Mouse (Mus musculus): ENCODE results near the gene Gm867.

The Gm867 gene
- long read RNA-seq, experiment 1, result 0 reads
- long read RNA-seq, experiment 2, partial matches to known transcripts, result 1 of 1 reads
- long read RNA-seq, experiment 2, other reads (novel, unspliced or antisense), result 0 of 1 reads

DNA sequence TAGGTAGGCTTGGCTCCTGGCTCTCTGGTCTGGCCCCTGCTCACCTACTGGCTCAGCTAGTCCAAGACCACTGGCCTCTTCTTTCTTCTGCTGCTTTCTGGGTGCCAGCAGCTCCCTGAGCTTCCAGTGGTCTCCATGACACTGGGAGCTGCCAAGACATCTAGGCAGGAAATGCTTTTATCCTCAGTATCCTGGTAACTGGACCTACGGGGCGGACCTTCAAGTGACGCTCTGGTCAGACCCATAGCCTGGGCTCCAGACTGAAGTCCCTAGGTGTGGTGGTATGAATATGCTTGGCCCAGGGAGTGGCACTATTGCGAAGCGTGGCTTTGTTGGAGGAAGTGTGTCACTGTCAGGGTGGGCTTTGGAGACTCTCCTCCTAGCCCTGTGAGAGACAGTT is at the start of gene Gm867:
Gene Gm867, minus strand, starts transcription at position 153 of the 400 bp plus-strand sequence.
- intact Hi-C loops (cut with DNase I), result no loop called here

DNA sequence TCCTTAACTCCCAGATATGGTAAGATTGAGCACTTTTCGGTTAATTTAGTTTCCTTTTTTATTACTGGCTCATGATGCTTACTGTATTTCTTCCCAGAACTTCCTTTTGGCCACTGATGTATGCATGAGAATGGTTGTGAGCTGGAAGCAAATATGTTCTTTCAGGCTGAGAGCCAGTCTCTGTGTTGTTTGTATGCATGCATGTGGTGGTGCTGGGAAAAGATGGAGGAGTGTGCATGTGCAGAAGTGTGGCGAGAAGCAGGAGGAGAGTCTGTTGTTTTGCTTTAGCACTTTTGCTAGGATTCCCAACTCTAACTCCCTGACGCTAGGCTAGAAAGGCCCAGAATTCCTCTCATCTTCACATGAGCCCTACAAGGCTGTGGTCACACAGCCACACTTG is 39.0 kb upstream of the Gm867 start:
- intact Hi-C loops (cut with DNase I), result loop anchor here (10.0 kb wide), 1 partner anchor 215 kb away; no protein-coding TSS in a partner anchor

DNA sequence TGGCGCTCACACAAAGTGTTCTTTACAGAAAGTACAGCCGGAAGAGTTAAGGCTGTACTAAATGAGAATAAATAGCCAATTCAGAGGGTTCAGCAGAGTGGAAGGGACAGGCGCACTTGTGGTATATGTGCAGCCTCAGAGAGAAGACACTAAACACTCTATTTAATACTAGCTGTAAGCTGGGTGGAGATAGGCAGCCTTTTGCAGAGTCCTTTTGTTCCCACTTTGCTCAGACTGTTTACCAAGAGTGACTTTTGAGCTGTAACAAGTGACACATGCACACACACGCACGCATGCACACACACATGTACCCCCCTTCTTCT is 38.3 kb upstream of the Gm867 start:
- intact Hi-C loops (cut with DNase I), result loop anchor here (10.0 kb wide), 1 partner anchor 216 kb away; no protein-coding TSS in a partner anchor

DNA sequence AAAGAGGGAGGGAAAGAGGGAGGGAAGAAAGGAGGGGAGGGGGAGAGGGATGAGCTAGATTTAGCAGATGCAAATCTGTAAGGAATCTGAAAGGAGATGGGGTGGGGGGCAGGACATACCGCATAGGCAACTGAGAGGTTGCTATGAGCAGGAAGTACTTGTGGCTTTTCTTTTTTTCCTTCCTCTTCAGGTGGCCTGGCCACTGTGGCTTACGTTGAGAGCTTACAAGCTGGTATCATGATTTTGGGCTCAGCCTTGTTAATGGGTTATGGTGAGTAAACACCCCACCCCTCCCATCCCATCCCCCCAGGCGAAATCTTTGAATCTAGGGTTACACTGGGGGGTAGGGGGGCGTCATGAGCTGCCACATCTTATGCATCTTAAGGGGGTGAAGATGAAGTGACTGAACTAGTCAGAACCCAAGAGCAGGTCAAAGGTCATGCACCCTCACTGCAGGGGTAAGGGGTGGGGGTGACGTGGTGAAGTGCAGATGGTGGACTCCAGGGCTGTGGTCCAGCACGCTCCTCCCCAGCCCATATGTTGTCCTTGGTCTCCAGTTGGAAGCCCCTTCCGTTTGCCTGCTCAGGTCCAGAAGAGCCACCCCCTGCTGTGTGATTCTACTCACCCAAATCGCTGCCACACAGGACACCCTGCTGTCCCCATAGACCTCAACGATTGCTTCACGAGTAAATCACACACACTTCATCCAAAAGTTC is 37.8 kb upstream of the Gm867 start:
- intact Hi-C loops (cut with DNase I), result loop anchor here (10.0 kb wide), 1 partner anchor 217 kb away; no protein-coding TSS in a partner anchor

- intact Hi-C loops (cut with DNase I), result loop anchor here (10.0 kb wide), 1 partner anchor 220 kb away; no protein-coding TSS in a partner anchor
Measured at GRCm38 (mm10) chr10:75975216-75975615, 34.7 kb upstream of the Gm867 start.

DNA sequence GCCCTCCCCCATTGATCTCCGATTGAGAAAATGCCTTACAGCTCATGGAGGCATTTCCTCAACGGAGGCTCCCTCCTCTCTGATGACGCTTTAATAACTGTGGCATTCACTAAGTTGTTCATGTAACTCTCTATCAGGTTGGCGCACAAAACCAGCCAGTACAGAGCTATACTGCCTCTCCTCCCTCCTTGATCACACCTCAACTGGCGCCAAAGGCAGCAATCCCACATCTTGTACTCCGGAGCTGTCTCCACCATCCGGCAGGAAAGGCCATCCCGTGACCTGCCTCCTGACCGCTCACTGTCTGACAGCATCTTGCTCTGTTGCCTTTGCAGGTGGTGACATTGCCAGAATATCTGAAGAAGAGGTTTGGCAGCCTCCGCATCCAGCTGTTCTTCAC is 33.4 kb upstream of the Gm867 start:
- intact Hi-C loops (cut with DNase I), result loop anchor here (10.0 kb wide), 1 partner anchor 221 kb away; no protein-coding TSS in a partner anchor

DNA sequence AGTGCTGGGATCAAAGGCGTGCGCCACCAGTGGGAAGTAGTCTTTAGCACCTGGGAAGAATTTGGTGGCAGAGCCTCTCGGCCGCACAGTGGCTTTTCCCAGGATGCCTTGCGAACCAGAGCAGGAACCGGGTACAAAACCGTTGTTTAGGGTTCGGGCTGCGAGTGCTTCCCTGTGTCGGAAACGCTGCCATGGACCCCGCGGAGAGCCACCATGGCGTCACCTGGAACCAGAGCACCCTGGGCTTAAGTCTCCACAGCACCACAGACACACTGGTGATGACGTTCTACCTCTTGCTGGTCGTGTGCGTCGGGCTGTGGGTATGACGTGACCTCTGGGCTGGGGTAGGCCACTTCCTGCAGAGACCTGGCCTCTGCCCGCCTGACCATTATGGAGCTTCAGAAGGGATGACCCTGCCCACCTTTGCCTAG is 13.9 kb upstream of the Gm867 start, which contains the start of gene Gm5134:
Gene Gm5134, plus strand, starts transcription at position 134 of the 431 bp plus-strand sequence.
- intact Hi-C loops (cut with DNase I), result loop anchor here (5.0 kb wide), 3 partner anchors 72 to 367 kb away; partner anchors contain the start of gene Ggt5

DNA sequence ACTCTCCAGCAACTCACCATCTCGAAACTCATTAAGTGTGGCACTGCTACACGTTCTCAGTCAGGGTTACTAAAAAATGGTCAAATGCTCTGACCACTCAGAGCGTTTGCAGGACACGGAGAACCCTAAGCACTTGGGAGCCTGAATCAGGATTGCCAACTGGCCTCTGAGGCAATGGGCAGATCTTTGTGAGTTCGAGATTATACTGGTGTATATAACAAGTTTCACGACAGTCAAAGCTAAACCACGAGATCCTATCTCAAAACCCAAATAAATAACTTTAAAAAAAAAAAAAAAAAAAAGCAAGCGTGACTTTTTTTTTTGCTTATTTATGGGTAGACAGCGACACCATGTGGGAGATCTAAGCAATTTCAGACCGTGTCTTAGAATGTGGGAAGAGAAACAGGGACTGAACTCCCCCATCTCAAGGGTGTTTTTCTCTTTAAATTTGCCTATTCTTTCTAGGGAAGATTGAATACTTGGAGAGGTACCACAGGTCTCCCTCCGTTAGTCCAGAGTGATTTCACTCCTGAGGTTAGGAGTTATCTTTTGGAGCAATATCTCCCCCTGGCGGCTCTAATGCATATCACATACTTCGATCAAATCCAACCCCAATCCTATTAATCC is 11.1 kb upstream of the Gm867 start:
- intact Hi-C loops (cut with DNase I), result loop anchor here (2.0 to 5.0 kb wide), 4 partner anchors 55 to 364 kb away; partner anchors contain the start of gene Ggt5

DNA sequence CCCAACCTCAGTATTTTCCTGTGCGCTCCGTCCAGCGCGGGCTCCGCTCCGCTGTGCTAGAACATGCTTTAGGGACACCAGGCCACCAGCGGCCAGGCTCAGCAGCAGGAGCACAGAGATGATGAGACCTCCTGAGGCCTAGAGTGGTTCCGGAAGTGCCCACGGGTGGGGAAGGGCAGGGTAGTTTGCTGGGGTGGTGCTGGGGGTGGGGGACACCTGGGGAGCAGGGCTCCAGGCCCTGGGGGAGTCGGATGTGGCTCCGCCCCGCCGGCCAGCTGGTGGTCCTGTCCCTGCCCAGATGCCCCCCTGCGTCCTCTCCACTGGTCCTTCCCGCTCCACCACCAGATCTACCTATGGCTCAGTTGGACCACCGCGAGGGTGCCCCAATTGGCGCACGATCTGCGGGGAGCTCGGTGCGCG is 10.3 kb upstream of the Gm867 start:
- intact Hi-C loops (cut with DNase I), result loop anchor here (2.0 to 5.0 kb wide), 4 partner anchors 54 to 364 kb away; partner anchors contain the start of gene Ggt5

- intact Hi-C loops (cut with DNase I), result loop anchor here (2.0 to 5.0 kb wide), 4 partner anchors 53 to 362 kb away; partner anchors contain the start of gene Ggt5
Measured at GRCm38 (mm10) chr10:75949053-75950045, 8.9 kb upstream of the Gm867 start.

DNA sequence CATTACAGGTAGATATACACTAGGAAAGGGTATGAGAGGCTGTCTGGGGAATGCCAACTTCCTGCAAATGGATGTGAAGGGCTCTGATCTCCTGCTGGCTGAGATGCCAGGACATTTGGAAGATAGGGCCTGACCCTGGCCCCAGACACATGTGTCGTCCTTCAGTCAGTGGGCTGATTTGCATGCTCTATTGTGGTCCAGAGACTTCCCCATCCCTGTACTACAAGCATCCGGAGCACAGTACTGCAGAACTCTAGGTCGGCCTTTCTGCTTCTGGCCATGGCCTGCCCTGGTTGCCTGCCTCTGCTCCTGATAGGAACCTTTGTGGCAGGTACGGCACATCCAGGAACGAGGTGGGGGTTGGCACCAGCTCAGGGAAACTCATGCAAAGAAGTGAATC is 7.6 kb upstream of the Gm867 start:
- intact Hi-C loops (cut with DNase I), result no loop called here

DNA sequence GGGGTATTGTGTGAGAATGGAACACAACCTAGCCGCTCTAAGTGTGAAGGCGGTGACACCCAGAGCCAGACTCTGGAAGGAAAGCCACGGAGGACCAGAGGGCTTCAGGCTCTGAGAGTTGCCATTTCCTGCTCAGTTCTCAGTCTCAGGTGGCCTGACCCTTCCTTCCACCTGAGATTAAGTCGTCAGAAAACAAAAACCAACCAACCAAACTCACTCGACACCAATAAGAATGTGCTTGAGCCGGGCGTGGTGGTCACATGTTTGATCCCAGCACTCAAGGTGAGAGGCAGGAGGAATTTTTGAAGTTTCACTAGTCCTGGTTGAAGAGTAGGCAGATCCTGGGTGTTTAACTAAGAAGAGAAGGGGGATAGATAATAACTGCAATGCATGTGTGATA is 5.4 kb upstream of the Gm867 start:
- intact Hi-C loops (cut with DNase I), result no loop called here

DNA sequence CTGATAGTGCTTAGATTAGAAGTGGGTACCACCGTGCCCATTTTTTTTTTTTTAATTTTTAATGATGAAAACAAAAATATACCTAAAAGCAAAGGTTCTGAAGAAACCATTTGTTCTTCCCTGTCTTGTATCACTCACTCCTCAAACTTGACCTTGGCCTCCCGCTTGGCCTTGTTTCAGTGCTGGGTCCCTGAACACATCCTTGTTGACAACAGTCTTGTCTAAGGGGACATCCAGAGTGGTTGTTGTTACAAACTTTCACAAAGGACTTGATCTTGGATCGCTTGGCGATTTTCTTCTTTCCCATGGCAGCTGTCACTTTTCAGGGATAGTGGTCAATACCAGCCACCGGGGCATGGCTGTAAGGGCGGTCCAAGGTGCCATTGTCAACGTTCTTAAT is 4.7 kb upstream of the Gm867 start:
- intact Hi-C loops (cut with DNase I), result no loop called here

DNA sequence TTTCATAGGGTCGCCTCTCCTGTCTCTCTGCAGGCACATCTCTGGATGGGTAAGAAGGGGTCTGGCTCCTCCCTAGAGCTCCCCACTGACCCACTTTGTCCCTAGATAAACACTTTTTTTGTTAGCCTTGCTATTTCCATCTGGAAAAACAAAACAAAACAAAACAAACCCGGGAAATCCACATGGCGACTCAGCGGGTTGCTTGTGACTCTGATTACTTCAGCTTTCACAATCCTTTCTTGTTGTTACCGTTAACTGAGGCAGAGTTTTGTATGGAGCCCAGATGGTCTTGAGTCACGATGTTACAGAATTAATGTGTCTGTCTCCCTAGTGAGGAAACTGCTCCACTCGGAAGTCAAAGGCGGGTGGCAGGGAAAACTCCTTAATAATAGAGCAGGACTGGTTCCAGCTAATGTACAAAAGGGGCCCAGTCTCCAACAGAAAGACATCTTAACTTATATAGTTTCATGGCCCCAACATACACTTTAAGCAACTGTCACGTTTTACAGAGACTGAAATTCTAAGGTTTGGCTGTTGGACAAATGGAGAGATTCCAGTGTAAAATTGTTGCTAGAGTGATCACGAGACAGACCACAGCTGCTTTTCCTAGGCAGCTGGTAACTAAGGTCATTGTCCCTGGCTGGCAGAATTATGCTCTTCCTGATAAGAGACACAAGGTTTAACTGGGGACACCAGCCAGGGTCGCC is 3.7 kb upstream of the Gm867 start:
- intact Hi-C loops (cut with DNase I), result no loop called here

DNA sequence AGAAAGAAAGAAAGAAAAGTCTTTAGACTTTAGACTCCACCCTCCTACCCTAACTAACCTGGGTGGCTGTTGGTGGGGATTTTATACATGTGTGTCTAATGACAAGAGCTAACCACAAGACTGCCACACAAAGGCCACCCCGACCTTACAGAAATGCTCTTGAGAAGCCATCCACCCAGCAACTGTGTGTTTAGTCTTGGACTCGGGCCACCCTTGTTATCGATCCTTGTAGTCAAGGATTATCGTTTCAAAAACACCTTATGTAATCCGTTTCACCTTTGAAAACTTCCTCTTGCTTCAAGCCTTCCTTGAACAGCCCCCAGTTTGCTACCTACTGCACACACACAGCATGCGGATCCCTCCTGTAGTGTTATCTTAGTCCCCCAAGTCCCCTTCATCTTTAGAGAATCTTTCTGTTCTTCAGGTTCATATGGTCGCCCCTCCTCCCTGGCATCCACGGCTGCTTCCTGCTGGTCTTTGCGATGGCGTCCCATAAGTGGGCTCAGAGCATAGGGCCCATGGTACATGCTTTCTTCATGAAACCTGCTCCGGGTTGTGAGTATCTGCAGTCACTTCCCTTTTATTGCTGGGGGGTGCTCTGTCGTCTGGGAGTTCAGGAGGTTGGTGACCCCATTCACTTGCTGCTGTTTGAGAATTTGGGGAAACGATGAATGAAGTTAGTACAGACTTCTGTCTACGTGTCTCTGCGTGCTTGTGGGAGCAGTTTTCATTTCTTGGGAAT is 2.4 kb upstream of the Gm867 start, which contains the start of gene Vpreb3:
Gene Vpreb3, plus strand, starts transcription at position 322 of the 742 bp plus-strand sequence.
- intact Hi-C loops (cut with DNase I), result no loop called here

GRCm38 (mm10) chr10:75941042-75941824 is 761 bp upstream of the Gm867 start:
- intact Hi-C loops (cut with DNase I), result no loop called here

DNA sequence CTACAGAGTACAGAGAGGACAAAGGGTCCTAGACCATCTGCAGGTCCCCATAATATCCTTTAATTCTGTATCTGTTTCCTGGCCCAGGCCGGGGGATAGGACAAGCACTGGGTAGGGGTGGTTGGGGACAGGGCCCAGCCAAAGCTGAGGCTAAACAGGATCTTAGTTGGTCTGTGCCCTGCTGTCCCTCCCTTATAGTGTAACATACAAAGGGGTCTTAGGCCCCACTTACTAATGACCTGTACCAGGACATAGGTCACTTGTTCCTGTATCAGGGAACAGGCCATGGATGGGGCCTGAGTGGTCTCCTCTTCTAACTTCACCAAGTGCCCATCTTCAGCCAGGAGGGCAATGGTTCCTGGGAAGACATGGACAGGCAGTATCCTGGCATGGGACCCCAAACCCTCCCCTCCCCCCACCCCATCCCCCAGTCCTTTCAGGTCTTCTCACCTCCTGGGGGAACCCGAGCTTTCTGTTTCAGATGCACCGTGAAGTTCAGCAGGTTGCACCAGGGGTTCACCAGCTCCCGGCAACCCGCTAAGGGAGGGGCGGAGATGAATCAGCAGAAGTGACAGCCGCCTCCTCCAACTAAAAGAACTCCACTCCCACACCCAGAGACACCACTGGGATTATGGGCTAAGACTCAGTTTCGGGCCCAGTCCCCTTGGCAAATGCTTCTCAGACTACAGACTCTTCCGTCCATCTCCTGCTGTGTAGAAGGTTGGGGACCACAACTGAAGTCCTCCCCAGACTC is 814 bp downstream of the Gm867 start:
- intact Hi-C loops (cut with DNase I), result no loop called here
